Mouse (Mus musculus) fat pad, adult 2 months (tissue): Measurements from ENCODE around the gene Gpatch2l.

Experiments used
- DNase-seq: peaks from one replicate; pipeline ENCODE4 v3.0.0-alpha.2; 2011; ENCODE audit warnings: low read depth, low spot score; ENCODE audit errors: extremely low read depth

Gpatch2l gene

GRCm38 (mm10) chr12:86276895-86277294, 35.2 kb downstream of the Gpatch2l start:
- DNase-seq, result no peak

- no peak for DNase-seq
These were observed 38.3 kb downstream of the Gpatch2l start for GRCm38 (mm10) chr12:86280000-86280399.

- DNase-seq, result no peak
These were observed 44.0 kb downstream of the Gpatch2l start for GRCm38 (mm10) chr12:86285704-86286103.

- DNase-seq, result no peak
These were observed 55.8 kb downstream of the Gpatch2l start for GRCm38 (mm10) chr12:86297450-86297849.

- DNase-seq, result no peak
These were observed 61.3 kb downstream of the Gpatch2l start for GRCm38 (mm10) chr12:86302973-86303372.

GRCm38 (mm10) chr12:86305045-86305444, 63.4 kb downstream of the Gpatch2l start:
- no peak for DNase-seq

- DNase-seq, result no peak
These were observed 64.1 kb downstream of the Gpatch2l start for GRCm38 (mm10) chr12:86305635-86306243.

- DNase-seq, result no peak
These were observed 67.8 kb downstream of the Gpatch2l start for GRCm38 (mm10) chr12:86309474-86309873.

- DNase-seq, result no peak
These were observed 68.2 kb downstream of the Gpatch2l start for GRCm38 (mm10) chr12:86309902-86310301.

GRCm38 (mm10) chr12:86320629-86321028, 79.0 kb downstream of the Gpatch2l start:
- DNase-seq, result no peak

- no peak for DNase-seq
These were observed 82.6 kb downstream of the Gpatch2l start for GRCm38 (mm10) chr12:86324297-86324696.

- no peak for DNase-seq
These were observed 88.2 kb downstream of the Gpatch2l start for GRCm38 (mm10) chr12:86329813-86330212.

GRCm38 (mm10) chr12:86330684-86331083, 89.0 kb downstream of the Gpatch2l start:
- DNase-seq, result no peak

- DNase-seq, result no peak
These were observed 89.6 kb downstream of the Gpatch2l start for GRCm38 (mm10) chr12:86331248-86331647.

- no peak for DNase-seq
These were observed 94.6 kb downstream of the Gpatch2l start for GRCm38 (mm10) chr12:86336209-86336608.

GRCm38 (mm10) chr12:86336887-86337286, 95.2 kb downstream of the Gpatch2l start:
- DNase-seq, result no peak
